Mouse (Mus musculus) limb, embryonic 11.5 days (tissue): ENCODE results near the gene Tnrc6b. TPM values are rescaled to one million over a fixed set of nuclear protein-coding genes. Genes with fewer than 3 reads are reported as not detected.

Experiments used
- ATAC-seq: fragments of 200-750 bp; cut with Nextera tagmentation; 2 replicates; pipeline ENCODE4 v1.8.0; 2017; ENCODE audit warnings: low read depth; ENCODE audit not compliant: insufficient number of reproducible peaks, low FRiP score, low TSS enrichment
- DNase-seq: peaks from one replicate; pipeline ENCODE4 v3.0.0-alpha.2; 2015; ENCODE audit warnings: low spot score
- H3K27ac ChIP-seq: fragments of 300-500 bp; sonication (generic); replicated peaks from 2 replicates; pipeline ENCODE4 v1.5.1; 2014; ENCODE audit warnings: low read depth, mild to moderate bottlenecking, low read length
- H3K27me3 ChIP-seq: fragments of 300-500 bp; sonication (generic); 2 replicates; pipeline ENCODE4 v1.6.1; 2014; ENCODE audit warnings: mild to moderate bottlenecking, low read length, mixed read lengths; ENCODE audit not compliant: control insufficient read depth, insufficient read depth
- H3K36me3 ChIP-seq: fragments of 300-500 bp; sonication (generic); 2 replicates; pipeline ENCODE4 v1.6.1; 2014; ENCODE audit warnings: mild to moderate bottlenecking, low read length, moderate library complexity, mixed read lengths; ENCODE audit not compliant: control insufficient read depth, insufficient read depth
- H3K4me1 ChIP-seq: fragments of 300-500 bp; sonication (generic); 2 replicates; pipeline ENCODE4 v1.6.1; 2014; ENCODE audit warnings: low read length, mixed read lengths; ENCODE audit not compliant: control insufficient read depth, insufficient read depth
- H3K4me2 ChIP-seq: fragments of 300-500 bp; sonication (generic); 2 replicates; pipeline ENCODE4 v1.6.1; 2014; ENCODE audit warnings: low read depth, mild to moderate bottlenecking, moderate library complexity; ENCODE audit not compliant: severe bottlenecking
- H3K4me3 ChIP-seq: fragments of 300-500 bp; sonication (generic); 2 replicates; pipeline ENCODE4 v1.5.1; 2014; ENCODE audit warnings: low read depth, low read length
- H3K9ac ChIP-seq: fragments of 300-500 bp; sonication (generic); 2 replicates; pipeline ENCODE4 v1.6.1; 2014; ENCODE audit warnings: mild to moderate bottlenecking, low read length
- H3K9me3 ChIP-seq: fragments of 300-500 bp; sonication (generic); 2 replicates; pipeline ENCODE4 v1.6.1; 2016; ENCODE audit warnings: low read length; ENCODE audit not compliant: control insufficient read depth
- WGBS: fragments of 180-500 bp; shearing (Covaris S2); extraction: QIAGEN DNeasy Blood & Tissue Kit; methylation state at CpG from one replicate; pipeline ENCODE4 v1.1.7; 2014; 5-methylcytosine and 5-hydroxymethylcytosine counted together
- polyA plus RNA-seq: library from polyadenylated mRNA; unstranded; fragments of >200 nt; fragmentation: Nextera tagmentation; extraction: Ambion mirVana; gene quantifications from 2 replicates; pipeline ENCODE4 v1.2.1, GENCODE M21; 2014

Gene Tnrc6b
- polyA plus RNA-seq, 1 experiment from 2014 or later: 15.4 TPM

- H3K27me3 ChIP-seq: no peaks in the 10 kb centered on the region
Observed at GRCm38 (mm10) chr15:80754103-80754502, 43.0 kb downstream of the Tnrc6b start.

GRCm38 (mm10) chr15:80759451-80759850 is 48.3 kb downstream of the Tnrc6b start:
- Histone ChIP-seq H3K4me2 (no peak overlapping the region), H3K27ac (no peak overlapping the region), H3K27me3 (no peaks in the 10 kb centered on the region), H3K9ac (no peak overlapping the region), H3K36me3 (no peaks in the 10 kb centered on the region), H3K4me3 (no peak overlapping the region), H3K4me1 (no peaks in the 10 kb centered on the region), H3K9me3 (no peaks in the 10 kb centered on the region)
- WGBS: 94% methylated on average over 9 of the region's 9 CpGs
- ATAC-seq (no peak), DNase-seq (no peak)

More at GRCm38 (mm10) chr15:80754103-80754502, 43.0 kb downstream of the Tnrc6b start:
- H3K27ac ChIP-seq: no peak overlapping the region
- ATAC-seq (no peak), DNase-seq (no peak)
- H3K4me3 ChIP-seq: no peak overlapping the region
- no peaks in the 10 kb centered on the region for H3K9me3 ChIP-seq
- WGBS: 90% methylated on average over 1 of the region's 1 CpGs
- H3K4me2 ChIP-seq: no peak overlapping the region
- H3K36me3 ChIP-seq: no peaks in the 10 kb centered on the region
- no peak overlapping the region for H3K9ac ChIP-seq
- H3K4me1 ChIP-seq: no peaks in the 10 kb centered on the region

- Histone ChIP-seq H3K9me3 (no peaks in the 10 kb centered on the region), H3K4me2 (no peak overlapping the region), H3K27ac (no peak overlapping the region), H3K27me3 (no peaks in the 10 kb centered on the region), H3K36me3 (no peaks in the 10 kb centered on the region), H3K4me1 (no peaks in the 10 kb centered on the region), H3K4me3 (no peak overlapping the region), H3K9ac (no peak overlapping the region)
- WGBS: 83% methylated on average over 3 of the region's 3 CpGs
- no peak for DNase-seq
- no peak for ATAC-seq
Observed at GRCm38 (mm10) chr15:80760504-80760903, 49.4 kb downstream of the Tnrc6b start.

GRCm38 (mm10) chr15:80760935-80761334 is 49.8 kb downstream of the Tnrc6b start:
- ATAC-seq: no peak
- Histone ChIP-seq H3K36me3 (no peaks in the 10 kb centered on the region), H3K9ac (no peak overlapping the region), H3K4me1 (no peaks in the 10 kb centered on the region), H3K9me3 (no peaks in the 10 kb centered on the region), H3K4me3 (no peak overlapping the region), H3K27me3 (no peaks in the 10 kb centered on the region), H3K27ac (no peak overlapping the region), H3K4me2 (no peak overlapping the region)
- no peak for DNase-seq
- WGBS: 67% methylated on average over 8 of the region's 8 CpGs

- H3K27ac ChIP-seq: no peak overlapping the region
- no peak overlapping the region for H3K4me3 ChIP-seq
- ATAC-seq (no peak), DNase-seq (no peak)
- H3K9me3 ChIP-seq: no peaks in the 10 kb centered on the region
- WGBS: 85% methylated on average over 4 of the region's 4 CpGs
- no peak overlapping the region for H3K9ac ChIP-seq
- no peaks in the 10 kb centered on the region for H3K27me3 ChIP-seq
- no peaks in the 10 kb centered on the region for H3K4me1 ChIP-seq
- H3K4me2 ChIP-seq: no peak overlapping the region
- H3K36me3 ChIP-seq: no peaks in the 10 kb centered on the region
Observed at GRCm38 (mm10) chr15:80762621-80763020, 51.5 kb downstream of the Tnrc6b start.

- no peak for DNase-seq
- Histone ChIP-seq H3K4me2 (no peak overlapping the region), H3K4me3 (no peak overlapping the region), H3K9me3 (no peaks in the 10 kb centered on the region), H3K9ac (no peak overlapping the region), H3K27me3 (no peaks in the 10 kb centered on the region), H3K36me3 (no peaks in the 10 kb centered on the region), H3K27ac (no peak overlapping the region), H3K4me1 (no peaks in the 10 kb centered on the region)
- ATAC-seq: no peak
- 92% methylated on average over 6 of the region's 6 CpGs for WGBS
Observed at GRCm38 (mm10) chr15:80764666-80765065, 53.6 kb downstream of the Tnrc6b start.

- H3K9me3 ChIP-seq: no peaks in the 10 kb centered on the region
- no peak for ATAC-seq
- H3K4me2 ChIP-seq: no peak overlapping the region
- no peaks in the 10 kb centered on the region for H3K4me1 ChIP-seq
- WGBS: 90% methylated on average over 2 of the region's 2 CpGs
- no peak overlapping the region for H3K4me3 ChIP-seq
- H3K27me3 ChIP-seq: no peaks in the 10 kb centered on the region
- no peak for DNase-seq
- H3K36me3 ChIP-seq: no peaks in the 10 kb centered on the region
- H3K9ac ChIP-seq: no peak overlapping the region
- no peak overlapping the region for H3K27ac ChIP-seq
Observed at GRCm38 (mm10) chr15:80765381-80765780, 54.3 kb downstream of the Tnrc6b start.

- Histone ChIP-seq H3K27me3 (no peaks in the 10 kb centered on the region), H3K36me3 (no peaks in the 10 kb centered on the region), H3K4me3 (no peak overlapping the region), H3K9ac (no peak overlapping the region), H3K27ac (no peak overlapping the region), H3K9me3 (no peaks in the 10 kb centered on the region), H3K4me2 (no peak overlapping the region), H3K4me1 (no peaks in the 10 kb centered on the region)
- ATAC-seq (no peak), DNase-seq (no peak)
- WGBS: 94% methylated on average over 3 of the region's 3 CpGs
Observed at GRCm38 (mm10) chr15:80768216-80768615, 57.1 kb downstream of the Tnrc6b start.

GRCm38 (mm10) chr15:80771926-80772441 is 60.9 kb downstream of the Tnrc6b start:
- no peaks in the 10 kb centered on the region for H3K36me3 ChIP-seq
- no peak overlapping the region for H3K9ac ChIP-seq
- DNase-seq: no peak
- 61% methylated on average over 1 of the region's 1 CpGs for WGBS
- H3K4me1 ChIP-seq: no peaks in the 10 kb centered on the region
- no peaks in the 10 kb centered on the region for H3K27me3 ChIP-seq
- H3K4me2 ChIP-seq: no peak overlapping the region
- ATAC-seq: no peak
- no peak overlapping the region for H3K27ac ChIP-seq
- no peaks in the 10 kb centered on the region for H3K9me3 ChIP-seq
- no peak overlapping the region for H3K4me3 ChIP-seq
